Mouse (Mus musculus) stomach, embryonic 16.5 days (tissue): Measurements from ENCODE around the gene Adamts17. TPM values are rescaled to one million over a fixed set of nuclear protein-coding genes. Genes with fewer than 3 reads are reported as not detected.

Experiments
- ATAC-seq: fragments of 200-750 bp; cut with Nextera tagmentation; 2 replicates; pipeline ENCODE4 v1.8.0; 2017; ENCODE audit warnings: moderate number of reproducible peaks, moderate TSS enrichment; ENCODE audit not compliant: insufficient read depth, low FRiP score
- H3K27ac ChIP-seq: fragments of 300-500 bp; sonication (generic); 2 replicates; pipeline ENCODE4 v1.5.1; 2014; ENCODE audit warnings: low read length
- H3K27me3 ChIP-seq: fragments of 300-500 bp; sonication (generic); 2 replicates; pipeline ENCODE4 v1.6.1; 2014; ENCODE audit warnings: low read length, control low read depth, mixed read lengths; ENCODE audit not compliant: control insufficient read depth, insufficient read depth
- H3K36me3 ChIP-seq: fragments of 300-500 bp; sonication (generic); 2 replicates; pipeline ENCODE4 v1.6.1; 2014; ENCODE audit warnings: low read length; ENCODE audit not compliant: control insufficient read depth, insufficient read depth
- H3K4me1 ChIP-seq: fragments of 300-500 bp; sonication (generic); 2 replicates; pipeline ENCODE4 v1.6.1; 2014; ENCODE audit warnings: low read length, control low read depth, mixed read lengths; ENCODE audit not compliant: control insufficient read depth, insufficient read depth
- H3K4me2 ChIP-seq: fragments of 300-500 bp; sonication (generic); 2 replicates; pipeline ENCODE4 v1.6.1; 2014; ENCODE audit warnings: low read depth, low read length, mixed read lengths
- H3K4me3 ChIP-seq: fragments of 300-500 bp; sonication (generic); replicated peaks from 2 replicates; pipeline ENCODE4 v1.5.1; 2014; ENCODE audit warnings: mild to moderate bottlenecking, low read length
- H3K9ac ChIP-seq: fragments of 300-500 bp; sonication (generic); 2 replicates; pipeline ENCODE4 v1.6.1; 2014; ENCODE audit warnings: low read length
- H3K9me3 ChIP-seq: fragments of 300-500 bp; sonication (generic); replicated peaks from 2 replicates; pipeline ENCODE4 v1.6.1; 2016; ENCODE audit warnings: low read length, control low read depth; ENCODE audit not compliant: control insufficient read depth
- WGBS: fragments of 180-500 bp; shearing (Covaris S2); extraction: QIAGEN DNeasy Blood & Tissue Kit; methylation state at CpG from one replicate; pipeline ENCODE4 v1.1.7; 2014; 5-methylcytosine and 5-hydroxymethylcytosine counted together
- polyA plus RNA-seq: library from polyadenylated mRNA; unstranded; fragments of >200 nt; fragmentation: Nextera tagmentation; extraction: Ambion mirVana; gene quantifications from 2 replicates; pipeline ENCODE4 v1.2.1, GENCODE M21; 2015

Gene Adamts17
- polyA plus RNA-seq, 1 experiment from 2014 or later = 5.3 TPM

DNA sequence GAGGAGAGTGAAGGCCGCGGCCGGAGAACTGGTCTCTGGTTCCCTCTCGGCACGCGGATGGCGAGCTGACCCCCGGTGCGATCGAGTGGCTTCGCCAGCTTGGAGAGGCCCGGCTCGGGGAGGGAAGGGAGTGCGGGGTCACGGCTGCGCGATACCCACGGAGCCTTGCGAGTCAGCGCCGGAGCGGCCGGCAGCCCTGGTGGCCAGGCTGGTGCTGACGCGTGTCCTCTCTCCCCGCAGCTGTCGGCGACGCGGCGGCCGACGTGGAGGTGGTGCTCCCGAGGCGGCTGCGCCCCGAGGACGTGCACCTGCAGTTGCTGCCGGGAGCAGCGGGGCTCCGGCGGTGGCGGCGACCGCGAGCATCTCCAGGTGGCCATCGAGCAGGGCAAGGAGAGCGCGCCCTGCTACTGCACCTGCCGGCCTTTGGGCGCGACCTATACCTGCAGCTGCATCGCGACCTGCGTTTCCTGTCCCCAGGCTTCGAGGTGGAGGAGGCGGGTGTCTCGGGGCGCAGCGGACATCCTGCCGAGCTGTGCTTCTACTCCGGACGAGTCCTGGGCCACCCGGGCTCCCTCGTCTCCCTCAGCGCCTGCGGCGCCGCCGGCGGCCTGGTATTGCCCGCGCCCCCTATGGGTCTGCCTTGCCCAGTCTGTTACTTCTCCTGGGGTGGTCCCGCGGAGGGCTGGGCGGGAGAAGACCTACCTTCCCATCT is 629 bp downstream of the Adamts17 start:
- Histone ChIP-seq H3K4me3 (peak overlapping the region; percentile 72), H3K27me3 (no peaks in the 10 kb centered on the region), H3K36me3 (no peaks in the 10 kb centered on the region), H3K9ac (peak overlapping the region; percentile 78), H3K4me1 (peaks cover 23% of the 10 kb centered on the region), H3K9me3 (no peaks in the 10 kb centered on the region), H3K27ac (peak overlapping the region; percentile 58; the same call in 1 of the 2 replicates), H3K4me2 (peak overlapping the region; percentile 100)
- WGBS = under 1% methylated on average over 76 of the region's 76 CpGs
- 0 out of 2 replicates have a peak, but pooled peaks have one; percentile 7 for ATAC-seq

GRCm38 (mm10) chr7:66841165-66841564 is 1.6 kb downstream of the Adamts17 start:
- Histone ChIP-seq H3K4me3 (no peak overlapping the region), H3K27me3 (no peaks in the 10 kb centered on the region), H3K27ac (no peak overlapping the region), H3K4me2 (peak overlapping the region; percentile 100), H3K4me1 (peaks cover 23% of the 10 kb centered on the region), H3K9ac (no peak overlapping the region), H3K36me3 (no peaks in the 10 kb centered on the region), H3K9me3 (no peaks in the 10 kb centered on the region)
- no peak for ATAC-seq
- WGBS = 71% methylated on average over 7 of the region's 7 CpGs

- H3K4me2 ChIP-seq = peak overlapping the region; percentile 23
- H3K4me1 ChIP-seq = peaks cover 23% of the 10 kb centered on the region
- no peaks in the 10 kb centered on the region for H3K27me3 ChIP-seq
- no peak overlapping the region for H3K4me3 ChIP-seq
- H3K27ac ChIP-seq = peak overlapping the region; percentile 88
- H3K36me3 ChIP-seq = no peaks in the 10 kb centered on the region
- 28% methylated on average over 10 of the region's 10 CpGs for WGBS
- 0 out of 2 replicates have a peak overlapping the region, but pooled peaks have one; percentile 32 for H3K9ac ChIP-seq
- ATAC-seq = no peak; the same call in 1 of the 2 replicates
- H3K9me3 ChIP-seq = no peaks in the 10 kb centered on the region
These were observed 2.5 kb downstream of the Adamts17 start for GRCm38 (mm10) chr7:66842021-66842420.

- Histone ChIP-seq H3K9ac (no peak overlapping the region), H3K4me3 (no peak overlapping the region), H3K27me3 (no peaks in the 10 kb centered on the region), H3K36me3 (no peaks in the 10 kb centered on the region), H3K4me1 (peaks cover 23% of the 10 kb centered on the region), H3K9me3 (no peaks in the 10 kb centered on the region), H3K4me2 (no peak overlapping the region), H3K27ac (peak overlapping the region; percentile 23; the same call in 1 of the 2 replicates)
- ATAC-seq = no peak
- 60% methylated on average over 2 of the region's 2 CpGs for WGBS
These were observed 4.3 kb downstream of the Adamts17 start for GRCm38 (mm10) chr7:66843846-66844245.

- no peak overlapping the region for H3K9ac ChIP-seq
- no peak overlapping the region for H3K27ac ChIP-seq
- H3K4me2 ChIP-seq = no peak overlapping the region
- H3K36me3 ChIP-seq = no peaks in the 10 kb centered on the region
- no peaks in the 10 kb centered on the region for H3K27me3 ChIP-seq
- no peak overlapping the region for H3K4me3 ChIP-seq
- no peak for ATAC-seq
- H3K9me3 ChIP-seq = no peaks in the 10 kb centered on the region
- WGBS = 72% methylated on average over 6 of the region's 6 CpGs
- peaks cover 14% of the 10 kb centered on the region for H3K4me1 ChIP-seq
These were observed 7.0 kb downstream of the Adamts17 start for GRCm38 (mm10) chr7:66846582-66846981.

DNA sequence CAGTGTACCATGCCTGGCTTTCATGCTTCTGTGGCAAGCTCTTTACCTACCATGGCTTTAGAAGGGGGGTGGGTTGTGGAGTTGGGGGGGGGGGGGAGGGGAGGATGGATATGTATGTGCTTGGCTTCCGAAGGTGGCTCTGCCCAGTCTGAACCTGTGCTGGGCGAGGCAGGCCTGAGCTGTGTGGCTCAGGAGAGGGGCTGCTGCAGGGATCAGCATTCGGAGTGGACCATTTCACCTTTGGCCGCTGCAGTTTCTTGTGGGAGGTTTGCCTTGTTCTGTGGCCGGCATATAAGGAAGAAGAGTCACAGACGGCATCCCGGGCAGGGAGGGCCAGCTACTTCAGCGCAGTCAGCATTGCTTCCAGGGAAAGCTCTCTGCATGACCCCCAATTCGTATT is 7.8 kb downstream of the Adamts17 start:
- no peaks in the 10 kb centered on the region for H3K27me3 ChIP-seq
- no peaks in the 10 kb centered on the region for H3K9me3 ChIP-seq
- peaks cover 12% of the 10 kb centered on the region for H3K4me1 ChIP-seq
- no peak overlapping the region for H3K4me3 ChIP-seq
- H3K27ac ChIP-seq = no peak overlapping the region
- no peaks in the 10 kb centered on the region for H3K36me3 ChIP-seq
- no peak overlapping the region for H3K9ac ChIP-seq
- H3K4me2 ChIP-seq = no peak overlapping the region
- 60% methylated on average over 9 of the region's 9 CpGs for WGBS
- 0 out of 2 replicates have a peak, but pooled peaks have one; percentile 20 for ATAC-seq

DNA sequence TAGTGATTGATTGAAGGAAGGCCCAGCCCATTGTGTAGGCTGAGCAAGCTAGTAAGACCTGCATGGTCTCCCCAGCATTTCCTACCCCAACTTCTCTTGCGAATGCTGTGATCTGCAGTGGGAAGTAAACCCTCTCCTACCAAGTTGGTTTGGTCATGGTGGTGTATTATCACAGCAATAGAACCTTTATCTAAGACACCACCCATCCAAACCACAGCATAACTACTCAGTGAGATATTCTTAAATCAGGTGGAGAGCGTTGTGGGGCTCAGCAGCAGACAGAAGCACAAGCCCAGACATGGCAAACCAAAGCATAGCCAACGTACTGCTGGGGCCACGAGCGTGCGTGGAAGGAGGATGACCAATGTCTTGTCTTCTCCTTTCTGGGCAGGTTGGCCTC is 9.8 kb downstream of the Adamts17 start:
- Histone ChIP-seq H3K4me3 (no peak overlapping the region), H3K9ac (no peak overlapping the region), H3K4me2 (no peak overlapping the region), H3K4me1 (no peaks in the 10 kb centered on the region), H3K9me3 (no peaks in the 10 kb centered on the region), H3K27ac (no peak overlapping the region), H3K27me3 (no peaks in the 10 kb centered on the region), H3K36me3 (no peaks in the 10 kb centered on the region)
- ATAC-seq = no peak
- WGBS = 95% methylated on average over 6 of the region's 6 CpGs

- Histone ChIP-seq H3K27me3 (no peaks in the 10 kb centered on the region), H3K36me3 (no peaks in the 10 kb centered on the region), H3K27ac (no peak overlapping the region), H3K4me3 (no peak overlapping the region), H3K9me3 (no peaks in the 10 kb centered on the region), H3K4me1 (no peaks in the 10 kb centered on the region), H3K4me2 (no peak overlapping the region), H3K9ac (no peak overlapping the region)
- 67% methylated on average over 3 of the region's 3 CpGs for whole genome bisulfite sequencing
- ATAC-seq = no peak
These were observed 12.6 kb downstream of the Adamts17 start for GRCm38 (mm10) chr7:66852164-66852563.

DNA sequence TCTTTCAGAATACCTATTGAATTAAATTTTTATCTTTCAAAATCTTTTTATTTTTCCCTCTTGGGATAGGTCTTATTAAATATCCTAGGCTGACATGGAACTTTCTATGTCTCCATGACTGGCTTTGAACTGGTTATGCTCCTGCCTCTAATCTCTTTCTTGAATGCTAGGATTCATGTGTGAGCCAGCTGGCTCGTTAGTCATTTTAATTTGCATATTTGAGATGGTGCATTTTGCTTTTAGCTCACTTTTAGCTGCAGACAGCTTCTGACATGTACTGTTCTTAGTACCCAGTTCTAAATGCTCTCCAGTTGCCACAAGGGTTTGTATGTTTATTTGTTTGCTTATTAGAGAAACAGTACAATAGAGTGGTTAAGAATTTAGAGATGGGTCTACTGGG is 18.1 kb downstream of the Adamts17 start:
- H3K9me3 ChIP-seq = no peaks in the 10 kb centered on the region
- no peaks in the 10 kb centered on the region for H3K27me3 ChIP-seq
- no peak overlapping the region for H3K4me2 ChIP-seq
- H3K4me3 ChIP-seq = no peak overlapping the region
- ATAC-seq = no peak
- 87% methylated on average over 1 of the region's 1 CpGs for WGBS
- no peak overlapping the region for H3K9ac ChIP-seq
- no peak overlapping the region for H3K27ac ChIP-seq
- H3K4me1 ChIP-seq = 0 out of 2 replicates have a peak, but pooled peaks cover 8% of the 10 kb centered on the region
- H3K36me3 ChIP-seq = no peaks in the 10 kb centered on the region
